Mouse (Mus musculus): ENCODE results near the gene Nufip1. TPM values are rescaled to one million over a fixed set of nuclear protein-coding genes. Genes with fewer than 3 reads are reported as not detected.

Gene Nufip1
- polyA plus RNA-seq, 1 experiment from 2014 or later: 19.2 TPM

GRCm38 (mm10) chr14:76077088-76077491 is 33.6 kb upstream of the Nufip1 start:
- Histone ChIP-seq H3K9ac (ENCODE audit: low read length) (no peak overlapping the region), H3K36me3 (ENCODE audit: control insufficient read depth, insufficient read depth, low read length) (no peaks in the 10 kb centered on the region), H3K9me3 (ENCODE audit: control insufficient read depth, low read length) (no peaks in the 10 kb centered on the region), H3K27me3 (ENCODE audit: control insufficient read depth, insufficient read depth, low read length) (no peaks in the 10 kb centered on the region), H3K4me2 (ENCODE audit: low read depth, low read length, severe bottlenecking) (no peak overlapping the region), H3K27ac (ENCODE audit: low read depth, low read length) (no peak overlapping the region), H3K4me3 (ENCODE audit: low read depth, low read length) (no peak overlapping the region), H3K4me1 (replicated peaks; ENCODE audit: control insufficient read depth, insufficient read depth, low read length) (peaks cover 2% of the 10 kb centered on the region; the same call in 1 of the 2 replicates)
- 47% methylated on average over 9 of the region's 9 CpGs for WGBS
- ATAC-seq (replicated peaks; ENCODE audit: low FRiP score) (no peak; the same call in 1 of the 2 replicates), DNase-seq (ENCODE audit: low spot score) (peak; percentile 61)

- H3K4me2 ChIP-seq (ENCODE audit: low read depth, low read length, severe bottlenecking): no peak overlapping the region
- no peak overlapping the region for H3K27ac ChIP-seq (ENCODE audit: low read depth, low read length)
- 73% methylated on average over 11 of the region's 11 CpGs for WGBS
- H3K9ac ChIP-seq (ENCODE audit: low read length): no peak overlapping the region
- no peaks in the 10 kb centered on the region for H3K4me1 ChIP-seq (replicated peaks; ENCODE audit: control insufficient read depth, insufficient read depth, low read length)
- no peaks in the 10 kb centered on the region for H3K27me3 ChIP-seq (ENCODE audit: control insufficient read depth, insufficient read depth, low read length)
- H3K4me3 ChIP-seq (ENCODE audit: low read depth, low read length): no peak overlapping the region
- H3K9me3 ChIP-seq (ENCODE audit: control insufficient read depth, low read length): no peaks in the 10 kb centered on the region
- no peak for DNase-seq (ENCODE audit: low spot score)
- H3K36me3 ChIP-seq (ENCODE audit: control insufficient read depth, insufficient read depth, low read length): no peaks in the 10 kb centered on the region
- ATAC-seq (replicated peaks; ENCODE audit: low FRiP score): no peak
Observed at GRCm38 (mm10) chr14:76081451-76081850, 29.2 kb upstream of the Nufip1 start.

- H3K4me2 ChIP-seq (ENCODE audit: low read depth, low read length, severe bottlenecking): no peak overlapping the region
- DNase-seq (ENCODE audit: low spot score) (no peak), ATAC-seq (replicated peaks; ENCODE audit: low FRiP score) (no peak)
- WGBS: 91% methylated on average over 13 of the region's 13 CpGs
- no peak overlapping the region for H3K9ac ChIP-seq (ENCODE audit: low read length)
- no peak overlapping the region for H3K4me3 ChIP-seq (ENCODE audit: low read depth, low read length)
- H3K27me3 ChIP-seq (ENCODE audit: control insufficient read depth, insufficient read depth, low read length): no peaks in the 10 kb centered on the region
- H3K4me1 ChIP-seq (replicated peaks; ENCODE audit: control insufficient read depth, insufficient read depth, low read length): no peaks in the 10 kb centered on the region
- H3K9me3 ChIP-seq (ENCODE audit: control insufficient read depth, low read length): no peaks in the 10 kb centered on the region
- no peak overlapping the region for H3K27ac ChIP-seq (ENCODE audit: low read depth, low read length)
- no peaks in the 10 kb centered on the region for H3K36me3 ChIP-seq (ENCODE audit: control insufficient read depth, insufficient read depth, low read length)
Observed at GRCm38 (mm10) chr14:76082086-76082636, 28.5 kb upstream of the Nufip1 start.

- no peaks in the 10 kb centered on the region for H3K27me3 ChIP-seq (ENCODE audit: control insufficient read depth, insufficient read depth, low read length)
- H3K9me3 ChIP-seq (ENCODE audit: control insufficient read depth, low read length): no peaks in the 10 kb centered on the region
- 94% methylated on average over 3 of the region's 3 CpGs for WGBS
- no peak overlapping the region for H3K9ac ChIP-seq (ENCODE audit: low read length)
- H3K4me2 ChIP-seq (ENCODE audit: low read depth, low read length, severe bottlenecking): no peak overlapping the region
- DNase-seq (ENCODE audit: low spot score): no peak
- no peak overlapping the region for H3K4me3 ChIP-seq (ENCODE audit: low read depth, low read length)
- no peaks in the 10 kb centered on the region for H3K36me3 ChIP-seq (ENCODE audit: control insufficient read depth, insufficient read depth, low read length)
- no peak overlapping the region for H3K27ac ChIP-seq (ENCODE audit: low read depth, low read length)
- no peaks in the 10 kb centered on the region for H3K4me1 ChIP-seq (replicated peaks; ENCODE audit: control insufficient read depth, insufficient read depth, low read length)
- no peak for ATAC-seq (replicated peaks; ENCODE audit: low FRiP score)
Observed at GRCm38 (mm10) chr14:76084188-76084587, 26.5 kb upstream of the Nufip1 start.

- WGBS: 88% methylated on average over 7 of the region's 7 CpGs
- no peaks in the 10 kb centered on the region for H3K27me3 ChIP-seq (ENCODE audit: control insufficient read depth, insufficient read depth, low read length)
- H3K4me3 ChIP-seq (ENCODE audit: low read depth, low read length): no peak overlapping the region
- H3K9ac ChIP-seq (ENCODE audit: low read length): no peak overlapping the region
- H3K4me2 ChIP-seq (ENCODE audit: low read depth, low read length, severe bottlenecking): no peak overlapping the region
- no peaks in the 10 kb centered on the region; the same call in 1 of the 2 replicates for H3K36me3 ChIP-seq (ENCODE audit: control insufficient read depth, insufficient read depth, low read length)
- H3K4me1 ChIP-seq (replicated peaks; ENCODE audit: control insufficient read depth, insufficient read depth, low read length): no peaks in the 10 kb centered on the region
- H3K9me3 ChIP-seq (ENCODE audit: control insufficient read depth, low read length): no peaks in the 10 kb centered on the region
- no peak for ATAC-seq (replicated peaks; ENCODE audit: low FRiP score)
- no peak for DNase-seq (ENCODE audit: low spot score)
- H3K27ac ChIP-seq (ENCODE audit: low read depth, low read length): no peak overlapping the region
Observed at GRCm38 (mm10) chr14:76097244-76097643, 13.4 kb upstream of the Nufip1 start.

GRCm38 (mm10) chr14:76097815-76098214 is 12.9 kb upstream of the Nufip1 start:
- no peak for ATAC-seq (replicated peaks; ENCODE audit: low FRiP score)
- WGBS: 88% methylated on average over 5 of the region's 5 CpGs

GRCm38 (mm10) chr14:76099543-76099942 is 11.1 kb upstream of the Nufip1 start:
- H3K9me3 ChIP-seq (ENCODE audit: control insufficient read depth, low read length): no peaks in the 10 kb centered on the region
- H3K36me3 ChIP-seq (ENCODE audit: control insufficient read depth, insufficient read depth, low read length): no peaks in the 10 kb centered on the region; the same call in 1 of the 2 replicates
- ATAC-seq (replicated peaks; ENCODE audit: low FRiP score) (no peak), DNase-seq (ENCODE audit: low spot score) (no peak)
- no peak overlapping the region for H3K9ac ChIP-seq (ENCODE audit: low read length)
- H3K27me3 ChIP-seq (ENCODE audit: control insufficient read depth, insufficient read depth, low read length): no peaks in the 10 kb centered on the region
- no peak overlapping the region for H3K4me2 ChIP-seq (ENCODE audit: low read depth, low read length, severe bottlenecking)
- WGBS: 97% methylated on average over 9 of the region's 9 CpGs
- no peaks in the 10 kb centered on the region for H3K4me1 ChIP-seq (replicated peaks; ENCODE audit: control insufficient read depth, insufficient read depth, low read length)
- no peak overlapping the region for H3K4me3 ChIP-seq (ENCODE audit: low read depth, low read length)
- no peak overlapping the region for H3K27ac ChIP-seq (ENCODE audit: low read depth, low read length)

More at GRCm38 (mm10) chr14:76097815-76098214, 12.9 kb upstream of the Nufip1 start:
- Histone ChIP-seq H3K4me2 (ENCODE audit: low read depth, low read length, severe bottlenecking) (no peak overlapping the region), H3K9ac (ENCODE audit: low read length) (no peak overlapping the region), H3K4me3 (ENCODE audit: low read depth, low read length) (no peak overlapping the region), H3K27me3 (ENCODE audit: control insufficient read depth, insufficient read depth, low read length) (no peaks in the 10 kb centered on the region), H3K36me3 (ENCODE audit: control insufficient read depth, insufficient read depth, low read length) (no peaks in the 10 kb centered on the region; the same call in 1 of the 2 replicates), H3K4me1 (replicated peaks; ENCODE audit: control insufficient read depth, insufficient read depth, low read length) (no peaks in the 10 kb centered on the region), H3K9me3 (ENCODE audit: control insufficient read depth, low read length) (no peaks in the 10 kb centered on the region), H3K27ac (ENCODE audit: low read depth, low read length) (no peak overlapping the region)
- no peak for DNase-seq (ENCODE audit: low spot score)

GRCm38 (mm10) chr14:76115744-76116143 is 5.1 kb downstream of the Nufip1 start:
- 93% methylated on average over 5 of the region's 5 CpGs for WGBS
- H3K27ac ChIP-seq (ENCODE audit: low read depth, low read length): no peak overlapping the region
- H3K36me3 ChIP-seq (ENCODE audit: control insufficient read depth, insufficient read depth, low read length): peaks cover 3% of the 10 kb centered on the region; the same call in 1 of the 2 replicates
- no peaks in the 10 kb centered on the region for H3K9me3 ChIP-seq (ENCODE audit: control insufficient read depth, low read length)
- no peak for DNase-seq (ENCODE audit: low spot score)
- H3K27me3 ChIP-seq (ENCODE audit: control insufficient read depth, insufficient read depth, low read length): no peaks in the 10 kb centered on the region
- H3K4me3 ChIP-seq (ENCODE audit: low read depth, low read length): no peak overlapping the region
- ATAC-seq (replicated peaks; ENCODE audit: low FRiP score): no peak
- H3K9ac ChIP-seq (ENCODE audit: low read length): no peak overlapping the region
- H3K4me2 ChIP-seq (ENCODE audit: low read depth, low read length, severe bottlenecking): no peak overlapping the region
- H3K4me1 ChIP-seq (replicated peaks; ENCODE audit: control insufficient read depth, insufficient read depth, low read length): peaks cover 2% of the 10 kb centered on the region; the same call in 1 of the 2 replicates

- no peak for DNase-seq (ENCODE audit: low spot score)
- 85% methylated on average over 4 of the region's 4 CpGs for WGBS
- Histone ChIP-seq H3K4me1 (replicated peaks; ENCODE audit: control insufficient read depth, insufficient read depth, low read length) (no peaks in the 10 kb centered on the region), H3K27me3 (ENCODE audit: control insufficient read depth, insufficient read depth, low read length) (no peaks in the 10 kb centered on the region), H3K36me3 (ENCODE audit: control insufficient read depth, insufficient read depth, low read length) (peaks cover 3% of the 10 kb centered on the region; the same call in 1 of the 2 replicates), H3K4me3 (ENCODE audit: low read depth, low read length) (no peak overlapping the region), H3K9ac (ENCODE audit: low read length) (no peak overlapping the region), H3K9me3 (ENCODE audit: control insufficient read depth, low read length) (no peaks in the 10 kb centered on the region), H3K27ac (ENCODE audit: low read depth, low read length) (no peak overlapping the region), H3K4me2 (ENCODE audit: low read depth, low read length, severe bottlenecking) (no peak overlapping the region)
- ATAC-seq (replicated peaks; ENCODE audit: low FRiP score): no peak
Observed at GRCm38 (mm10) chr14:76118963-76119362, 8.3 kb downstream of the Nufip1 start.
